Mouse (Mus musculus) gastrocnemius, adult 2 months (tissue): ENCODE data around the gene Elk1. TPM values are rescaled to one million over a fixed set of nuclear protein-coding genes. Genes with fewer than 3 reads are reported as not detected.

Experiments used
- DNase-seq: peaks from one replicate; pipeline ENCODE4 v3.0.0; 2022
- H3K27ac ChIP-seq: fragments of 200-600 bp; 2 replicates; pipeline ENCODE4 v1.8.1; 2022; ENCODE audit warnings: mild to moderate bottlenecking
- H3K4me3 ChIP-seq: fragments of 200-600 bp; 2 replicates; pipeline ENCODE4 v1.8.1; 2022; ENCODE audit warnings: mild to moderate bottlenecking, moderate library complexity
- CTCF ChIP-seq: fragments of 200-600 bp; IDR thresholded peaks from 2 replicates; pipeline ENCODE4 v1.8.1; 2022; ENCODE audit warnings: antibody characterized with exemption, mild to moderate bottlenecking, moderate library complexity
- intact Hi-C: fragments of 180-260 bp; cut with DNase I; formaldehyde crosslinking; loops from one replicate; pipeline ENCODE4 v1.15.1; 2025
- long read RNA-seq, 2 experiments: library from polyadenylated mRNA; stranded (forward); transcript quantifications; one replicate each; pipeline ENCODE4 v2.0.0; 2021
- total RNA-seq, 2 experiments: library from RNA; stranded (reverse); gene quantifications; 2 replicates each; pipeline ENCODE4 v1.2.3; 2021

Elk1 gene
- total RNA-seq = 1 to 10 TPM; 7.3 to 7.5 TPM
- long read RNA-seq, experiment 1, partial matches to known transcripts = 0 of 3 reads
- long read RNA-seq, experiment 1, other reads (novel, unspliced or antisense) = 0 of 3 reads
- long read RNA-seq, experiment 2, partial matches to known transcripts = 0 of 2 reads
- long read RNA-seq, experiment 2, other reads (novel, unspliced or antisense) = 0 of 2 reads

- peak; percentile 87 for DNase-seq
- TF ChIP-seq CTCF = no peak
- H3K4me3 ChIP-seq = peak within 1 kb of the TSS; percentile 84
- intact Hi-C loops = no loop called here
- peak within 1 kb of the TSS; percentile 89 for H3K27ac ChIP-seq
Measured at GRCm38 (mm10) chrX:20950191-20950880, at the start of gene Elk1. TSS of gene Elk1 (minus strand) at chrX:20950608.

- intact Hi-C loops = no loop called here
- no peak for DNase-seq
- H3K27ac ChIP-seq = no peak overlapping the region
Measured at GRCm38 (mm10) chrX:20980901-20981300, 30.5 kb upstream of the Elk1 start.

GRCm38 (mm10) chrX:20961477-20962378 is 11.3 kb upstream of the Elk1 start, which contains the start of gene Uxt:
TSS of gene Uxt (minus strand) at chrX:20962017.
- no peak; the same call in 1 of the 2 replicates for TF ChIP-seq CTCF
- peak; percentile 89 for DNase-seq
- H3K27ac ChIP-seq = peak within 1 kb of the TSS; percentile 94
- peak within 1 kb of the TSS; percentile 83 for H3K4me3 ChIP-seq
- intact Hi-C loops = loop anchor here (5.0 kb wide), 1 partner anchor 114 kb away; no protein-coding TSS in a partner anchor

More at GRCm38 (mm10) chrX:20980901-20981300, 30.5 kb upstream of the Elk1 start:
- no peak for TF ChIP-seq CTCF
- no peak overlapping the region for H3K4me3 ChIP-seq

- Histone ChIP-seq H3K4me3 (no peak overlapping the region), H3K27ac (peak overlapping the region; percentile 48; the same call in 1 of the 2 replicates)
- DNase-seq = peak; percentile 56
- intact Hi-C loops = loop anchor here (5.0 to 10.0 kb wide), 2 partner anchors 119 to 281 kb away; no protein-coding TSS in a partner anchor
- peak; percentile 67 for TF ChIP-seq CTCF
Measured at GRCm38 (mm10) chrX:20946055-20946454, 4.4 kb downstream of the Elk1 start.

- Histone ChIP-seq H3K4me3 (no peak overlapping the region), H3K27ac (no peak overlapping the region)
- peak; percentile 19 for DNase-seq
- intact Hi-C loops = no loop called here
- no peak for TF ChIP-seq CTCF
Measured at GRCm38 (mm10) chrX:20931963-20932362, 18.4 kb downstream of the Elk1 start.

GRCm38 (mm10) chrX:20931364-20931763 is 19.0 kb downstream of the Elk1 start, which contains the start of gene Cfp:
TSS of gene Cfp (minus strand) at chrX:20931555.
- no peak within 1 kb of the TSS for H3K27ac ChIP-seq
- DNase-seq = no peak
- no peak for TF ChIP-seq CTCF
- H3K4me3 ChIP-seq = peak within 1 kb of the TSS; percentile 30
- intact Hi-C loops = no loop called here

- TF ChIP-seq CTCF = no peak
- Histone ChIP-seq H3K27ac (no peak overlapping the region), H3K4me3 (no peak overlapping the region)
- intact Hi-C loops = no loop called here
- DNase-seq = no peak
Measured at GRCm38 (mm10) chrX:20929859-20930258, 20.5 kb downstream of the Elk1 start.

- no peak for TF ChIP-seq CTCF
- intact Hi-C loops = no loop called here
- no peak overlapping the region for H3K27ac ChIP-seq
- no peak overlapping the region for H3K4me3 ChIP-seq
- no peak for DNase-seq
Measured at GRCm38 (mm10) chrX:20924976-20925375, 25.4 kb downstream of the Elk1 start.

GRCm38 (mm10) chrX:20923506-20923905 is 26.9 kb downstream of the Elk1 start:
- Histone ChIP-seq H3K4me3 (no peak overlapping the region), H3K27ac (no peak overlapping the region)
- no peak for TF ChIP-seq CTCF
- no peak for DNase-seq
- intact Hi-C loops = no loop called here

GRCm38 (mm10) chrX:20921366-20921765 is 29.0 kb downstream of the Elk1 start:
- intact Hi-C loops = no loop called here
- no peak for TF ChIP-seq CTCF
- Histone ChIP-seq H3K27ac (no peak overlapping the region), H3K4me3 (no peak overlapping the region; the same call in 1 of the 2 replicates)
- no peak for DNase-seq

GRCm38 (mm10) chrX:20920844-20921364 is 29.5 kb downstream of the Elk1 start, which contains the start of gene Syn1:
TSS of gene Syn1 (minus strand) at chrX:20921004.
- intact Hi-C loops = no loop called here
- Histone ChIP-seq H3K27ac (no peak within 1 kb of the TSS), H3K4me3 (peak within 1 kb of the TSS; percentile 68)
- TF ChIP-seq CTCF = no peak
- DNase-seq = peak; percentile 76

- no peak for DNase-seq
- peak overlapping the region; percentile 68 for H3K4me3 ChIP-seq
- TF ChIP-seq CTCF = no peak
- no peak overlapping the region for H3K27ac ChIP-seq
- intact Hi-C loops = no loop called here
Measured at GRCm38 (mm10) chrX:20920249-20920843, 30.1 kb downstream of the Elk1 start.
